Mouse (Mus musculus) kidney, adult 8-10 months (tissue): ENCODE data around the gene Ostf1.
"Not testable (repeated sequence)": the region's sequence is repeated elsewhere in the genome, so short reads cannot be mapped to it uniquely, and the experiment has no call there.

Experiments used
- DNase-seq, 2 experiments: peaks; one replicate each; pipeline ENCODE4 v3.0.0; 2022

The Ostf1 gene

GRCm38 (mm10) chr19:18596876-18597275 is 34.7 kb downstream of the Ostf1 start:
- no peak for DNase-seq

DNA sequence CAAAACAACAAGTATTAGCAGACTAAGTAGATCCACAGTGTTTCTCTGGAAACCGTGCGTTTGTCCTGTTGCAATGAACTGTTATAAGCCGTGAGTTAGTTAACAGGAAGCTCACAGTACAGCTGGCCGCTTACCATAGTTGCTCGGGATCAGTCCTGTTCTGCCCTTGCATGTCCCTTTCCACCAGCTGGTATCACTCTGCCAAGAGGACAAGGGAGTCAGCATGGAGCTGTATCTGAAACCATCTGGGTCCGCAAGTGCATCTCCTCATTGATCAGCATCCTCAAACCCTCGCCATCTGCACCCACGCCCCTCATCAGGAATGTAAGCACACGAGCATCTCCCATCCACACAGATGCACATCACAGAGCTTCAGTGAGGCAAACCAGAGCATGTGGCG is 37.9 kb downstream of the Ostf1 start:
- DNase-seq: no peak

DNA sequence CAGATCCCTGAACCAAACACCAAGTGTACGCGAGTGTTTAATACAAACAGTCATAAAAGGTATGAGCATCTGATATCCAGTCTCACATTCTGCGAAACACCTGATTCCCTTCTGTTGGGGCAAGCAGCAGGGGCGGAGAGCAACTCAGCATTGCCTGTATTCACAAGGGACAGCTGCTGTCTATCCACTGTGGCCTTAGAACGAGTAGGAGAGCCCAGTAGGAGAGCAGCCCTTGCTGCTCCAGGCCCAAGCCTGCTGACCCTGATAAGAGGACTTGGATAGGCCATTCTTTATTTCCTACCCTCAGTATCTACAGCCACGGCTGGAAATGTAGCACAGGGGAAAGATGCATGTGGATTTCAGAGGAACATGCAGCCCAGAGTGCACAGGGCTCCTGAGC is 38.7 kb downstream of the Ostf1 start:
- no peak for DNase-seq

GRCm38 (mm10) chr19:18590942-18591354 is 40.7 kb downstream of the Ostf1 start:
- DNase-seq: no peak

DNA sequence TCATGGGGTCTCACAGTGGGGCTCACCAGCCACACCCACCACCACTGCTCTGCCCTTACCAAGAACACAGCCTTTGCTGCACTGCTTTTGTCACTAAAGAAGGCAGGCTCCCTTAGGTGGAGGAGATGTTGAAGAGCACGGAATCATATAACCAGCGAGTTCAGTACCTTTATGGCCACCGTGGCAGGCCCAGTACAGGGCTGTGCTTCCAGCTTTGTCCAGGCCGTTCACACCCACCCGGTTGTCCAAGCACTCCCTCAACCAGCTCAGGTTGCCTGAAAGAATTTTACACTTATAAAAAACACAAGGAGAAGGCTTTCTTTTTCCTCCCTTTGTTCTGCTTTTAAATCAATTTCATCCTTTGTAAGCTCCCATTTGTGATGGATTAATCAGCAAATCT is 41.4 kb downstream of the Ostf1 start:
- no peak for DNase-seq

DNA sequence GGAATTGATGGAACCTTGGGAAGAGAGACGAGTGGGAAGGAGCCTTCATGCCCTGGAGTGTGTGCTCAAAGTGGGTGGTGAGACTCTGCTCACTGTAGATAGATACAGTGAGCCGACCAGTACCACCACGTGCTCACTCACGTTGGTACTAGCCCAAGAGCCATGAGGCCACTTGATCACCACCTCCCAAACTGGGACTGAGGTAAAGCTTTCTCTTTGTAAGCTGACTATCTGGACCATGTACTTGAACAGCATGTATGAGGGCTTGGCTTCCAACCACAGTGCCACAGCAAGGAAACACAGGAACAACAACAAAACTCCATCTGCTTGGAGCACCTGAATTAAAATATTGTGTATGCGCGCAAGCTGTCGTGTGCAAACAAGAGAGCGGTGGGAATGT is 42.3 kb downstream of the Ostf1 start:
- no peak for DNase-seq

GRCm38 (mm10) chr19:18588801-18589200 is 42.8 kb downstream of the Ostf1 start:
- DNase-seq: not testable (repeated sequence)

- no peak for DNase-seq
These were observed 43.4 kb downstream of the Ostf1 start for GRCm38 (mm10) chr19:18588243-18588642.

DNA sequence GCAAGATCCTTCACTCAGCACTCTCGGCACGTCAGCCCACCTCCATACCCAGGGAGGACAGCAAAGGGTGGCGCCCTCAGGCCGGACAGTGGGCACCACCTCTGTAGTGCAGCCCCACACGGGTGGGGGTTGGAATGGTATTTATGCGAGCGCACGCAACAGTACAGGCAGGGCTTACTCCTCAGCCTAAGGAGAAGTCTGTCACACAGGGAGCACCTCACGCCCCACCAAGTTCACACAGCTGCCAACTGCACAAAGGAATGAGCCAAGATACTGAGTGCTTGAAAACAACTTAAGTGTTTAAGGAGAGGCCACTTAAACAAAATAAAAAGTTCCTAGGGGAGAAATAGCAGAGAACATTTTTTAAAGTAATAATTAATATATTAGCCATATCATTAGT is 44.5 kb downstream of the Ostf1 start:
- DNase-seq: no peak

- DNase-seq: no peak
These were observed 47.0 kb downstream of the Ostf1 start for GRCm38 (mm10) chr19:18584621-18585020.

DNA sequence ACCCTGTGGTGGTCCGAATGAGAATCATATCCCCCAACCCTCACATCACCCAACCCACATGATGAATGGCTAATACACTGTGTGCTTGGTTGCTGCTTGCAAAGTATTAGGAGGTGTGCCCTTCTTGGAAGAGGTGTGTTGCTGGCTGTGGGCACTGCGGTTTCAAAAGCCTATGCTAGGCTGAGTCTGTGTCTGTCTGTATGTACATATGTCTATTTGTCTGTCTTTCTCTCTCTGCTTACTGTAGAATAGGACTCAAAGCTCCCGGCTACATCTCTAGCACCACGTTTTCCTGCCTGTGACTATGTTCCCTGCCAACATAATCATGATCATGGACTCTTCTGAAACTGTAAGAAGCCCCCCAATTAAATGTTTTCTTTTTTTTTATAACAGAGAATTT is 47.9 kb downstream of the Ostf1 start:
- no peak for DNase-seq

GRCm38 (mm10) chr19:18582887-18583286 is 48.7 kb downstream of the Ostf1 start:
- DNase-seq: no peak

GRCm38 (mm10) chr19:18582226-18582625 is 49.4 kb downstream of the Ostf1 start:
- DNase-seq: no peak

GRCm38 (mm10) chr19:18581046-18581445 is 50.6 kb downstream of the Ostf1 start:
- no peak for DNase-seq

GRCm38 (mm10) chr19:18579012-18579358 is 52.6 kb downstream of the Ostf1 start:
- DNase-seq: no peak

DNA sequence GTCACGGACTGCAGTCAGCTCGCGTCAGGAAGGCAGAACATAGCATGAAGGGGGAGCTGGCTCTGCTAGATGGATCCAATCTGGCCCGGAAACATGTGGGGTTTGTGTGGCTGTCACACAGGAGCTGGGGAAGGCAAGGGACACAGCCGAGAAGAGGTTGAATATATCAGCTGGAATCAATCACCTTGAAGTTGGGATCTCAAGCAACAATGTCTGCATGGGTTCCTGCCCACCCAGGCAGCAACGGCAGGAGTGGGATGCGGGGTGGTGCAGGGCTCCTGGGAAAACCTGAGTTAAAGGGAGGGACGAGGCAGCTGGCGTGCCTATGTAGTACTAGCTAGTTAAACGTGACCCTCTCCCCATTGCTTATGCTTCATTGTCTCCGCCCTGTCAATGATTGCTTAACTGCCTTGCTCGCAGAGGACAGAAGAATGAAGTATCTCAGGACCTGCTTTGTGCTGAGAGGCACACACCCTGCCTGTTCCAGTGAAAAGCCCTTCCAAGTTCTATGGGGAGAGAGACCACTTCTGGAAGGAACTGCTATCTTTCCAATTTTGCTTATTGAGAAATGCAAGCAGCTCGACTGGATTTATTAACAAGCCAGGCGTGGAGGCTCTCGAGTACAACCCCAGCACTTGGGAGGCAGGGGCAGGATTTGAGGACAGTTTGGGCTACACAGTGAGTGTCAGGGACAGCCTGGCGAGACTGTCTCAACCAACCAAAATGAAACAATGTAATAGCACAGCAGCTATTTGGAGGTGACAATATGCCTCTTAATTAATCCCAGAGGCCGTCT is 53.2 kb downstream of the Ostf1 start:
- peak in 1 of 2 experiments; percentile 29 for DNase-seq

DNA sequence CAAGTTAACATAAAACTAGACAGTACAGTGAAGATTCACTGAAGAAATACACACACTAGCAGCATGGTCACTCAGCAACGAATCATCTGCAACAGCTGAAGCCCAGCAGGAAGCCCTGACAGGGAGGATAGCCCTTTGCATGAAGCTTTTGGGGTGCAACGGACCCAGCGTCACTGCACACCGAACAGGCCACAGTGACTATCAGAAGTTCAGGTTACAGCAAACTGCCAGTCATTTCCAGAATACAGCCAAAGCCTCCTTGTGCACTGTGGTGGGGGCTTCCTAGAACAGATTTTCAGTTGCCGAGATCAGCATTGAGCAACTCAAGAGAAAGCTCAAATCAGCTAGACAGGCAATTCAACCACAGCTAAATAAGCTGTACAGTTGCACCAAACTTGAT is 54.3 kb downstream of the Ostf1 start:
- no peak for DNase-seq

- no peak for DNase-seq
These were observed 55.7 kb downstream of the Ostf1 start for GRCm38 (mm10) chr19:18575891-18576290.

GRCm38 (mm10) chr19:18573907-18574306 is 57.7 kb downstream of the Ostf1 start:
- DNase-seq: no peak

DNA sequence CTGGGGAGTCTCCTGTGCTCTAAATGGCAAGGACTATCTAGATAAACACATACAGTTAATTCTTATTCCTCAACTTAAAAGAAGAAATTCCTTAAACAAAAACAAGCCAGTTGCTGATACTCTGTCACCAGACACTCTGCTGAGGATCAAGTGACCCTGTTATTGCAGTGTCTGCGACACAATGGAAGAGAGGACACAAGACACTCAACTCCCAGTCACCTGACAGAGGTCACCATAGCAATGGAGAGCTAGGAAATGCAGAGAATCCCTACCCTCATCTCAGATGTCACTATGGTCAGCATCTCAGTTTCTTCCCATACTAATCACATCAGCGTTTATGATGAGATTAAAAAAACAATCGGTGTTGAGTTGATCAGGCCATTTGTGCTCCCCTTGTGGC is 58.2 kb downstream of the Ostf1 start:
- no peak for DNase-seq

GRCm38 (mm10) chr19:18569496-18569895 is 62.1 kb downstream of the Ostf1 start:
- no peak for DNase-seq

DNA sequence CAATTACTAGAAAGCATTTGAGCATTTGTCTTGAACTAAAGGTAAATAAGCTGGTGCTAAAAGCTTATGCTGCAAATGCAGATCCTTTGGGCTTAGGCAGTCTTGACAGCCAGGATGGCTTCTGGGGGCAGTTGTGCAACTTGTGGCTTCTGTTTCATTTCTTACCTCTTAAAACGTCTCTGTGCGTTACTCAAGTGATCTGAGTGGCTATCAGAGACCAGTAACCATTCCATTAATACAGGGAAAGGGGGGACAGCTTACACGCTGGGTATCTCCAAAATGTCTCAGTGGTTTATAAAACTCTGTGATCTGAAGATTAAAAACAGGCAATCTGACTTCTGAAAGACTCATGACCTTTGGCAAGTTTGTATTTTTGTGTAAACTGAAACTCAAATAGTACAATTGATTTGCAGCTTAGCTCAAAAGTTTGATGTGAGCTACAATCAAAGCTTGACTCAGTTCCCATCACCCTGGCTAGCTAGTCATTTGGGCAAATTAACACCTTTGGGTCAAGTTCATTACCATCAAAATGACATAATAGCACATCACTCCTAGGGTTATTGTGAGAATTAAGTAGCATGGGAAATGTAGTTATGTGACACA is 62.7 kb downstream of the Ostf1 start:
- no peak for DNase-seq

- no peak for DNase-seq
These were observed 63.4 kb downstream of the Ostf1 start for GRCm38 (mm10) chr19:18567936-18568827.

GRCm38 (mm10) chr19:18567501-18567900 is 64.1 kb downstream of the Ostf1 start:
- DNase-seq: no peak
